Comparison of ENCODE assay signal across 8 mouse cellular contexts in the genomic region with DNA sequence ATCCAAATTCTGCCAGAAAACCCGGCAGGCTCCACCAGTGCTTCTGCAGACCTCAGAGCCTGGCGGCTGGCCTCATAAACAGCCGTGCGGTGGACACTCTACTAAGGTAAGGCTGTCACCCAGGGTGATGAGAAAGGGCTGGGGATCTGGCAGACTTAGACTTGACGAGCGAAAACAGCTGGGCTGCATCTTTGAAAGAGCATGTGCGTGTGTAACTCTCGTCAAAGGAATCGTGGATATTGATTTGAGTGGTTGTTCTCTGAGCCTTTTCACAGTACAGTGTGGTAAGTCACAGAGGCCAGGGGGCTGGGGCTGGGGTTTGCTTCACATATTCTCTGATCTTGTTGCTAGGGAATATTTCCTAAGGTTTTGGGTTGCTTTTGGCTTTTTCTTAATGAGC. TPM values are rescaled to one million over a fixed set of nuclear protein-coding genes. Genes with fewer than 3 reads are reported as not detected.
DNase-seq lines count a peak whose midpoint lies in the region; ATAC-seq and TF ChIP-seq lines count a peak whose summit lies in the region.

TSS of gene Txnrd1 (plus strand) at position 26 of the 400 bp plus-strand sequence.

- H3K9me3 ChIP-seq in midbrain, embryonic 11.5 days (ENCODE audit: control insufficient read depth, low read length): no peaks in the 10 kb centered on the region

- intact Hi-C loops in left cerebral cortex, adult 2 months (cut with DNase I): no loop called here

- no peaks in the 10 kb centered on the region for H3K36me3 ChIP-seq in midbrain, embryonic 11.5 days (ENCODE audit: control insufficient read depth, insufficient read depth, low read length)

- WGBS in midbrain, embryonic 11.5 days: 73% methylated on average over 9 of the region's 9 CpGs

- 0 out of 2 replicates have a peak within 1 kb of the TSS, but pooled peaks have one; percentile 2 for H3K9ac ChIP-seq in midbrain, embryonic 11.5 days (ENCODE audit: low read length)

- H3K27ac ChIP-seq in left cerebral cortex, adult 2 months: no peak within 1 kb of the TSS
- no peak within 1 kb of the TSS for H3K27ac ChIP-seq in brown adipose tissue, adult 24 weeks (replicated peaks; ENCODE audit: low read depth, low read length)
- no peak within 1 kb of the TSS for H3K27ac ChIP-seq in midbrain, embryonic 11.5 days (ENCODE audit: low read depth, low read length)

- no peak within 1 kb of the TSS for H3K4me3 ChIP-seq in left cerebral cortex, adult 2 months
- no peak within 1 kb of the TSS for H3K4me3 ChIP-seq in brown adipose tissue, adult 24 weeks (ENCODE audit: insufficient read depth, low read depth, low read length)
- no peak within 1 kb of the TSS for H3K4me3 ChIP-seq in midbrain, embryonic 11.5 days (ENCODE audit: low read depth, low read length)

- no peak within 1 kb of the TSS for H3K4me2 ChIP-seq in midbrain, embryonic 11.5 days

- no peaks in the 10 kb centered on the region for H3K4me1 ChIP-seq in brown adipose tissue, adult 24 weeks (ENCODE audit: control insufficient read depth, insufficient read depth, insufficient read length, low read length)
- H3K4me1 ChIP-seq in midbrain, embryonic 11.5 days (ENCODE audit: control insufficient read depth, insufficient read depth, low read length): 0 out of 2 replicates have a peak, but pooled peaks cover 3% of the 10 kb centered on the region

- DNase-seq in left cerebral cortex, adult 2 months (ENCODE audit: extremely low spot score in 1 of 2, low spot score in 2 of 2): no peak
- DNase-seq in left cerebral cortex, adult 9 months (ENCODE audit: low spot score in 2 of 2): no peak
- no peak for DNase-seq in heart, adult 8-10 months (ENCODE audit: low spot score)
- no peak for DNase-seq in layer of hippocampus, postnatal 14 days (ENCODE audit: low spot score in 2 of 2)
- peak; percentile 87 for DNase-seq in midbrain, embryonic 11.5 days (ENCODE audit: low spot score, missing footprints)
- no peak for DNase-seq in cerebellum, adult 11-12 months
- no peak for DNase-seq in right cerebral cortex, postnatal 36 days (ENCODE audit: low spot score in 2 of 2)

- ATAC-seq in midbrain, embryonic 11.5 days (ENCODE audit: low FRiP score): no peak

- no peak for TF ChIP-seq CTCF in left cerebral cortex, adult 2 months (IDR thresholded peaks at IDR 0.05)

- H3K27me3 ChIP-seq in midbrain, embryonic 11.5 days (ENCODE audit: control insufficient read depth, insufficient read depth, low read length): no peaks in the 10 kb centered on the region

RNA-seq across cellular contexts. Expression of gene Txnrd1, which starts in this region (rescaled TPM):
- total RNA-seq in left cerebral cortex, adult 2 months (2021): 10 to 100 TPM; 46.9 to 48.1 TPM
- polyA plus RNA-seq in brown adipose tissue, adult 24 weeks (2012; ENCODE audit: insufficient read depth, insufficient read length, missing spikeins): 44.0 and 50.3 TPM in 2 replicates
- 10 to 100 TPM; 57.3 to 65.7 (median 59.4) TPM for total RNA-seq in heart, adult 8-10 months (2022)
- 10 to 100 TPM; 57.7 to 62.8 TPM for total RNA-seq in layer of hippocampus, postnatal 14 days (2021)
- polyA plus RNA-seq in midbrain, embryonic 11.5 days (2014; fragmentation: Nextera tagmentation; extraction: Ambion mirVana): 189 and 195 TPM in 2 replicates
